Mouse (Mus musculus) bone marrow, adult 2 months (tissue): ENCODE results near the gene Necab3. TPM values are rescaled to one million over a fixed set of nuclear protein-coding genes. Genes with fewer than 3 reads are reported as not detected.

Experiments used
- H3K27ac ChIP-seq: fragments of 200-500 bp; 2 replicates; pipeline ENCODE4 v1.5.1; 2012; ENCODE audit warnings: low read depth, mild to moderate bottlenecking, control low read depth, inconsistent platforms, low read length; ENCODE audit not compliant: control insufficient read depth, poor library complexity, insufficient read depth
- H3K4me1 ChIP-seq: fragments of 200-500 bp; 2 replicates; pipeline ENCODE4 v1.6.1; 2011; ENCODE audit warnings: low read length; ENCODE audit not compliant: control insufficient read depth, insufficient read depth
- H3K4me3 ChIP-seq: fragments of 200-500 bp; replicated peaks from 2 replicates; pipeline ENCODE3; 2011; ENCODE audit warnings: mild to moderate bottlenecking, low read depth, low read length, control low read depth; ENCODE audit not compliant: control insufficient read depth
- CTCF ChIP-seq: fragments of 200-500 bp; IDR thresholded peaks from 2 replicates; pipeline ENCODE4 v1.5.1; 2011; ENCODE audit warnings: low read length, control low read depth; ENCODE audit not compliant: control insufficient read depth, insufficient read depth
- POLR2A ChIP-seq: fragments of 200-500 bp; IDR thresholded peaks from 2 replicates; pipeline ENCODE4 v1.6.1; 2011; ENCODE audit warnings: low read depth, mild to moderate bottlenecking, control low read depth, low read length, borderline replicate concordance; ENCODE audit not compliant: control insufficient read depth
- WGBS: fragments of 180-500 bp; shearing (Covaris S2); methylation state at CpG from one replicate; pipeline ENCODE4 v1.1.7; 2018; 5-methylcytosine and 5-hydroxymethylcytosine counted together
- polyA plus RNA-seq: library from polyadenylated mRNA; stranded (reverse); fragments of >200 nt; gene quantifications from 2 replicates; pipeline ENCODE4 v1.2.4, GENCODE M21; 2011; ENCODE audit warnings: low replicate concordance; ENCODE audit not compliant: missing spikeins, insufficient read depth, insufficient read length

Necab3 gene
- polyA plus RNA-seq, 1 experiment: 5.3 TPM

GRCm38 (mm10) chr2:154522334-154522733 is 36.4 kb downstream of the Necab3 start:
- Histone ChIP-seq H3K27ac (no peak overlapping the region), H3K4me3 (no peak overlapping the region), H3K4me1 (no peaks in the 10 kb centered on the region)
- WGBS: 61% methylated on average over 5 of the region's 5 CpGs
- TF ChIP-seq POLR2A (no peak), CTCF (no peak)

GRCm38 (mm10) chr2:154521449-154521848 is 37.2 kb downstream of the Necab3 start:
- no peak for TF ChIP-seq POLR2A
- no peak for TF ChIP-seq CTCF
- Histone ChIP-seq H3K27ac (no peak overlapping the region), H3K4me3 (no peak overlapping the region), H3K4me1 (no peaks in the 10 kb centered on the region; the same call in 1 of the 2 replicates)

- Histone ChIP-seq H3K4me3 (no peak overlapping the region), H3K4me1 (no peaks in the 10 kb centered on the region; the same call in 1 of the 2 replicates), H3K27ac (no peak overlapping the region)
- TF ChIP-seq POLR2A (no peak), CTCF (no peak)
- WGBS: 72% methylated on average over 5 of the region's 5 CpGs
Observed at GRCm38 (mm10) chr2:154517424-154517823, 41.3 kb downstream of the Necab3 start.

DNA sequence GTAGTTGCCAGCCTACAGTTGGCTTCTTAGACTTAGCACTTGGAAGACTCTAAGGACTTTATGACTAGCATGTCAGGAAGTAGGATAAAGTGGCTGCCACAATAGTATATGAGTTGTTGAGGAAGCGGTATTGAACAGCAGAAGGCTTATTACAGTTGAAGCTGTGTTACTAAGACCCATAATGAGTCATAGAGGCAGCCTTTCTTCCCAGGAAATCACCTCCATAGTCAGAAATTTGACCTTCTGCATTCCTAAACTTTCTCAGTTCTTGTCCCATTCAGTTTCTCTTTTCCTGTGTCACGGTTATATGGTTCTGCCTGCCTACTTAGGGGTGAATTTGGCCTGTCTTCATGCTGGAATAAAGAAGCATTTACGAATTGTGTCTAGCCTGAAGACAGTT is 41.7 kb downstream of the Necab3 start:
- H3K27ac ChIP-seq: no peak overlapping the region
- no peak for TF ChIP-seq CTCF
- TF ChIP-seq POLR2A: no peak
- 79% methylated on average over 3 of the region's 3 CpGs for WGBS
- no peaks in the 10 kb centered on the region; the same call in 1 of the 2 replicates for H3K4me1 ChIP-seq
- no peak overlapping the region for H3K4me3 ChIP-seq

GRCm38 (mm10) chr2:154510141-154510540 is 48.5 kb downstream of the Necab3 start:
- TF ChIP-seq CTCF (no peak), POLR2A (no peak)
- Histone ChIP-seq H3K4me1 (no peaks in the 10 kb centered on the region), H3K4me3 (no peak overlapping the region), H3K27ac (no peak overlapping the region)
- 92% methylated on average over 3 of the region's 3 CpGs for WGBS

- Histone ChIP-seq H3K4me3 (no peak overlapping the region), H3K4me1 (no peaks in the 10 kb centered on the region), H3K27ac (no peak overlapping the region)
- 80% methylated on average over 4 of the region's 4 CpGs for WGBS
- no peak for TF ChIP-seq POLR2A
- TF ChIP-seq CTCF: no peak
Observed at GRCm38 (mm10) chr2:154508450-154508849, 50.2 kb downstream of the Necab3 start.

GRCm38 (mm10) chr2:154507566-154508283 is 51.0 kb downstream of the Necab3 start:
- 60% methylated on average over 9 of the region's 9 CpGs for WGBS

GRCm38 (mm10) chr2:154507076-154507475 is 51.6 kb downstream of the Necab3 start:
- 80% methylated on average over 2 of the region's 2 CpGs for WGBS
- TF ChIP-seq POLR2A: no peak
- TF ChIP-seq CTCF: no peak
- no peak overlapping the region for H3K27ac ChIP-seq
- H3K4me1 ChIP-seq: no peaks in the 10 kb centered on the region
- H3K4me3 ChIP-seq: no peak overlapping the region

More at GRCm38 (mm10) chr2:154507566-154508283, 51.0 kb downstream of the Necab3 start:
- Histone ChIP-seq H3K4me3 (no peak overlapping the region), H3K27ac (no peak overlapping the region), H3K4me1 (no peaks in the 10 kb centered on the region)
- TF ChIP-seq CTCF (no peak), POLR2A (no peak)
